Comparison of ENCODE assay signal across 18 mouse cellular contexts in the genomic region with DNA sequence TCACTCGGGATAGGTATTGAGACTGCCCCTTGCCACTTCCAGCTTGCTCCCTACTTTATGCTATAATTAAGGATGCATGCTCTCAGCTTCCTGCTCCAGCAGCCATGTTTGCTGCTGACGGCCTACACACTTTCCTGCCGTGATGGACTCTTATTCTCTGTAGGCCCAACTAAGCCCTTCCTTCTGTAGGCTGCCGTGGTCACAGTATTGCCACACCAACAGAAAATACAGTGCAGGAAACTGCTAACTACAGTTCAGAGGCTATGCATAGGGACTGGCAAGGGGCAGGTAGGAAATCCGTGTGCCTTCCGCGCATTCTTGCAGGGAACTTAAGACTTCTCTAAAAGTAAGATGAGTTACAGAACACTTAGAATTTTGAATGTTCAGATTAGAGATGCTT. TPM values are rescaled to one million over a fixed set of nuclear protein-coding genes. Genes with fewer than 3 reads are reported as not detected.
DNase-seq lines count a peak whose midpoint lies in the region; ATAC-seq lines count a peak whose summit lies in the region.
"Had no signal": no experiment of that assay in that cellular context is flagged by ENCODE, and none has a peak within 500 bp of the region (broad histone marks: within the 10 kb centered on the region; RNA-seq: fewer than 3 reads in every experiment).

No protein-coding gene starts in this region.

- H3K27me3 ChIP-seq in embryonic facial prominence, embryonic 12.5 days: no peaks in the 10 kb centered on the region
- H3K27me3 ChIP-seq in embryonic facial prominence, embryonic 10.5 days (replicated peaks; ENCODE audit: low read depth, poor library complexity, severe bottlenecking): no peaks in the 10 kb centered on the region
- H3K27me3 ChIP-seq in kidney, embryonic 15.5 days: no peaks in the 10 kb centered on the region
- H3K27me3 ChIP-seq in neural tube, embryonic 15.5 days (replicated peaks): no peaks in the 10 kb centered on the region
- H3K27me3 ChIP-seq: forebrain, embryonic 12.5 days; hindbrain, embryonic 13.5 days had no signal

- DNase-seq in embryonic facial prominence, embryonic 10.5 days (ENCODE audit: low spot score): no peak
- DNase-seq in kidney, postnatal 36 days: no peak
- DNase-seq in 416B (ENCODE audit: low read depth): peak; percentile 35
- DNase-seq in layer of hippocampus, adult 9-10 months (ENCODE audit: low spot score): no peak
- DNase-seq: adrenal gland, postnatal 10 days; cerebellum, adult 11-12 months; cerebellum, adult 9-11 months; cerebellum, postnatal 36 days; gastrocnemius, postnatal 14 days; heart, postnatal 4 days had no signal

- H3K27ac ChIP-seq in embryonic facial prominence, embryonic 12.5 days: 0 out of 2 replicates have a peak overlapping the region, but pooled peaks have one; percentile 17
- H3K27ac ChIP-seq in embryonic facial prominence, embryonic 10.5 days (replicated peaks): no peak overlapping the region
- peak overlapping the region; percentile 81; the same call in 1 of the 2 replicates for H3K27ac ChIP-seq in kidney, embryonic 15.5 days
- no peak overlapping the region for H3K27ac ChIP-seq in neural tube, embryonic 15.5 days (replicated peaks)
- H3K27ac ChIP-seq: forebrain, embryonic 12.5 days; hindbrain, embryonic 13.5 days; hindbrain, postnatal 0 days had no signal

- H3K4me2 ChIP-seq in embryonic facial prominence, embryonic 12.5 days (replicated peaks): no peak overlapping the region
- H3K4me2 ChIP-seq in kidney, embryonic 15.5 days: no peak overlapping the region
- H3K4me2 ChIP-seq in neural tube, embryonic 15.5 days: no peak overlapping the region
- H3K4me2 ChIP-seq: forebrain, embryonic 12.5 days; hindbrain, embryonic 13.5 days had no signal

- WGBS in embryonic facial prominence, embryonic 12.5 days: 80% methylated on average over 7 of the region's 7 CpGs
- WGBS in embryonic facial prominence, embryonic 10.5 days: 83% methylated on average over 7 of the region's 7 CpGs
- WGBS in kidney, embryonic 15.5 days: 78% methylated on average over 7 of the region's 7 CpGs
- WGBS in neural tube, embryonic 15.5 days: 89% methylated on average over 7 of the region's 7 CpGs

- no peak overlapping the region for H3K4me3 ChIP-seq in embryonic facial prominence, embryonic 12.5 days
- no peak overlapping the region for H3K4me3 ChIP-seq in embryonic facial prominence, embryonic 10.5 days
- no peak overlapping the region for H3K4me3 ChIP-seq in kidney, embryonic 15.5 days (replicated peaks)
- H3K4me3 ChIP-seq in neural tube, embryonic 15.5 days (replicated peaks): no peak overlapping the region
- H3K4me3 ChIP-seq: forebrain, embryonic 12.5 days; hindbrain, embryonic 13.5 days had no signal

- ATAC-seq in embryonic facial prominence, embryonic 12.5 days (ENCODE audit: insufficient number of reproducible peaks, insufficient read depth, low FRiP score, low TSS enrichment): no peak
- no peak for ATAC-seq in kidney, embryonic 15.5 days (replicated peaks; ENCODE audit: low FRiP score)
- peak; percentile 75 for ATAC-seq in granulocyte monocyte progenitor cell, adult 5-6 weeks (replicated peaks; ENCODE audit: poor library complexity, severe bottlenecking)
- no peak for ATAC-seq in neural tube, embryonic 15.5 days (ENCODE audit: low FRiP score)
- ATAC-seq: forebrain, embryonic 16.5 days; hindbrain, postnatal 0 days had no signal

- H3K4me1 ChIP-seq in embryonic facial prominence, embryonic 12.5 days: 0 out of 2 replicates have a peak, but pooled peaks cover 5% of the 10 kb centered on the region
- H3K4me1 ChIP-seq in embryonic facial prominence, embryonic 10.5 days: peaks cover 13% of the 10 kb centered on the region
- peaks cover 19% of the 10 kb centered on the region for H3K4me1 ChIP-seq in kidney, embryonic 15.5 days
- no peaks in the 10 kb centered on the region for H3K4me1 ChIP-seq in neural tube, embryonic 15.5 days
- H3K4me1 ChIP-seq: forebrain, embryonic 12.5 days had no signal

- H3K9ac ChIP-seq in embryonic facial prominence, embryonic 12.5 days: no peak overlapping the region
- H3K9ac ChIP-seq in kidney, embryonic 15.5 days: no peak overlapping the region
- no peak overlapping the region for H3K9ac ChIP-seq in neural tube, embryonic 15.5 days (replicated peaks)
- H3K9ac ChIP-seq: forebrain, embryonic 12.5 days; hindbrain, embryonic 13.5 days had no signal

- no peaks in the 10 kb centered on the region for H3K36me3 ChIP-seq in embryonic facial prominence, embryonic 12.5 days
- no peaks in the 10 kb centered on the region for H3K36me3 ChIP-seq in embryonic facial prominence, embryonic 10.5 days (replicated peaks)
- 0 out of 2 replicates have a peak, but pooled peaks cover 4% of the 10 kb centered on the region for H3K36me3 ChIP-seq in kidney, embryonic 15.5 days
- no peaks in the 10 kb centered on the region for H3K36me3 ChIP-seq in neural tube, embryonic 15.5 days
- H3K36me3 ChIP-seq: forebrain, embryonic 12.5 days; hindbrain, embryonic 13.5 days had no signal

- no peaks in the 10 kb centered on the region for H3K9me3 ChIP-seq in embryonic facial prominence, embryonic 12.5 days
- no peaks in the 10 kb centered on the region for H3K9me3 ChIP-seq in embryonic facial prominence, embryonic 10.5 days
- no peaks in the 10 kb centered on the region for H3K9me3 ChIP-seq in kidney, embryonic 15.5 days (replicated peaks)
- no peaks in the 10 kb centered on the region for H3K9me3 ChIP-seq in neural tube, embryonic 15.5 days (replicated peaks)
- H3K9me3 ChIP-seq: forebrain, embryonic 12.5 days; hindbrain, embryonic 13.5 days had no signal

RNA-seq across cellular contexts. Expression of gene Ostf1, which starts 17.3 kb away (rescaled TPM):
- polyA plus RNA-seq in embryonic facial prominence, embryonic 12.5 days (2016; fragmentation: Nextera tagmentation; extraction: Ambion mirVana): 45.8 and 53.1 TPM in 2 replicates
- 35.0 and 37.0 TPM in 2 replicates for polyA plus RNA-seq in embryonic facial prominence, embryonic 10.5 days (2016; fragmentation: Nextera tagmentation; extraction: Ambion mirVana)
- 114 TPM in 2 replicates for polyA plus RNA-seq in kidney, embryonic 15.5 days (2015; fragmentation: Nextera tagmentation; extraction: Ambion mirVana)
- total RNA-seq in granulocyte monocyte progenitor cell, adult 5-6 weeks (2014; fragmentation: Nextera tagmentation): 139 and 152 TPM in 2 replicates
- total RNA-seq in granulocyte monocyte progenitor cell, adult 5-6 weeks (2017): 208 and 230 TPM in 2 replicates
- polyA plus RNA-seq in neural tube, embryonic 15.5 days (2015; fragmentation: Nextera tagmentation; extraction: Ambion mirVana): 43.9 and 55.2 TPM in 2 replicates

RNA-seq across cellular contexts. Expression of gene Nmrk1, which starts 17.4 kb away (rescaled TPM):
- 13.9 and 15.6 TPM in 2 replicates for polyA plus RNA-seq in embryonic facial prominence, embryonic 12.5 days (2016; fragmentation: Nextera tagmentation; extraction: Ambion mirVana)
- 8.1 and 8.7 TPM in 2 replicates for polyA plus RNA-seq in embryonic facial prominence, embryonic 10.5 days (2016; fragmentation: Nextera tagmentation; extraction: Ambion mirVana)
- 24.0 and 24.7 TPM in 2 replicates for polyA plus RNA-seq in kidney, embryonic 15.5 days (2015; fragmentation: Nextera tagmentation; extraction: Ambion mirVana)
- 6.6 and 14.9 TPM in 2 replicates for total RNA-seq in granulocyte monocyte progenitor cell, adult 5-6 weeks (2014; fragmentation: Nextera tagmentation)
- 2.0 and 15.9 TPM in 2 replicates for total RNA-seq in granulocyte monocyte progenitor cell, adult 5-6 weeks (2017)
- 8.3 and 10.1 TPM in 2 replicates for polyA plus RNA-seq in neural tube, embryonic 15.5 days (2015; fragmentation: Nextera tagmentation; extraction: Ambion mirVana)

RNA-seq across cellular contexts. Expression of gene Carnmt1, which starts 56.2 kb away (rescaled TPM):
- 35.3 and 42.1 TPM in 2 replicates for polyA plus RNA-seq in embryonic facial prominence, embryonic 12.5 days (2016; fragmentation: Nextera tagmentation; extraction: Ambion mirVana)
- polyA plus RNA-seq in embryonic facial prominence, embryonic 10.5 days (2016; fragmentation: Nextera tagmentation; extraction: Ambion mirVana): 27.8 and 29.9 TPM in 2 replicates
- polyA plus RNA-seq in kidney, embryonic 15.5 days (2015; fragmentation: Nextera tagmentation; extraction: Ambion mirVana): 32.8 and 35.2 TPM in 2 replicates
- total RNA-seq in granulocyte monocyte progenitor cell, adult 5-6 weeks (2014; fragmentation: Nextera tagmentation): 22.6 and 29.8 TPM in 2 replicates
- total RNA-seq in granulocyte monocyte progenitor cell, adult 5-6 weeks (2017): 24.1 and 58.0 TPM in 2 replicates
- polyA plus RNA-seq in neural tube, embryonic 15.5 days (2015; fragmentation: Nextera tagmentation; extraction: Ambion mirVana): 12.7 and 14.1 TPM in 2 replicates

Comparison
In these comparisons a context has a peak if more than half of its experiments do, and no peak if none do; other contexts are left out.
1. H3K27ac ChIP-seq: peak in embryonic facial prominence, embryonic 12.5 days (single experiment) and kidney, embryonic 15.5 days (single experiment); none in embryonic facial prominence, embryonic 10.5 days (single experiment) and neural tube, embryonic 15.5 days (single experiment).